Mouse (Mus musculus) spleen, postnatal 4 days (tissue): ENCODE results near the gene Snapc4.
A peak's percentile ranks its signal among the peaks of the same experiment; 100 is the strongest.

Source experiments
- DNase-seq, 2 experiments: peaks; one replicate each; pipeline ENCODE4 v3.0.0; 2022; ENCODE audit warnings: low spot score in 2 of 2

Snapc4 gene

DNA sequence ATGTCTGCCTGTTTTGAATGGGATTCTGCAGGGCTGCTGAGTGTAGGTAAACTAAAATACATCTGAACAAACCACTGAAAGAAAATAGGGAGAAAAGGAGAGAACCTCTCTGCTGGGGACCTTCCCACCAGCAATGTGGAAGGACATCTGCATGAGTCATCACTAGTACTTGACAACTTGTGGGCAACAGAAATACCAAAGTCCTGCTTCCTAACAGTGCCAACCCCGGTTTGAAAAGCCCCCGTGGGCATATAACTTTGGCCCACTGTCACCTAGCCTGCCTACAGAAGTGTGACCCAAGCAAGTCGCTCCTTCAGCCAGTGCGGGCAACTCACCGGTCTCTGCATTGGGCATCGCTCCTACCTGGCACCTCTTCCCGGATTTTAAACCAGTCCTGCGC is 8.1 kb downstream of the Snapc4 start:
- DNase-seq = no peak

DNA sequence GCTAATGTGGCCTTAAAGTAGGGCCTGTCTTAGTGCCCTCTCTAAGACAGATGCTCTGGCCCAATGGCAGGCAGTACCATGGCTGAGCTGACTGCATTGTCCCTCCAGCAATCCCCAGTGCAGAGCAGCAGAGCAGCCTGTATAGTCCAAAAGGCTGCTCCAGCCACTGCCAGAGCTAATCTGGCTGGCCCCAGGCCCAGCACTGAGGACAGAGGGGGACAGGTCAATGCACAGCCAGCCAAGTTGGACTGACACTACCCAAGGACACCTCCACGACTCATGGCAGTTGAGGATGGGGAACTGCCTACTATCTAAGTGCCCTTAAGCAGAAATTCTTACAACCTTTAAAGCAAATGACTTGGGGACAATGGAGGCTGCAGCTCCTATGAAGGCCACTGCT is 11.9 kb downstream of the Snapc4 start:
- no peak for DNase-seq

DNA sequence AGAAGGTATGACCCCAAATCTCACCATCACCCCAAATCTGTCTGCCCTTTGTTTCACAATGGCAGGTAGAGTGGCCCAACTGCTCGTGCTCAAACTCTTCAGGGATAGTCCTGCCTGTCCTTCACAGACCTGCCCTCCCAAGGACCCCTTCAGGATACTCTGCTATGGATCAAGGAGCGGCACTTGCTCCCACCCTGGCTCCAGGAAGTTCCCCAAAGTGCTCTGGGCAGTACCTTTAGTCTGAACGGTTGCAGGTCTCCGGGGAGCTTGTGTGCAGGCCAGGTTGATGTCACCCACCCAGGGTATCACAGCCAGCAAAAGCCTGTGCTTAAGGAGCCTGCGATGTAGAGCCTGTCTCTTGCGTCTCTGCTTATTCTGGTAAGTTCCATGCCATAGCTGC is 12.5 kb downstream of the Snapc4 start:
- no peak for DNase-seq

DNA sequence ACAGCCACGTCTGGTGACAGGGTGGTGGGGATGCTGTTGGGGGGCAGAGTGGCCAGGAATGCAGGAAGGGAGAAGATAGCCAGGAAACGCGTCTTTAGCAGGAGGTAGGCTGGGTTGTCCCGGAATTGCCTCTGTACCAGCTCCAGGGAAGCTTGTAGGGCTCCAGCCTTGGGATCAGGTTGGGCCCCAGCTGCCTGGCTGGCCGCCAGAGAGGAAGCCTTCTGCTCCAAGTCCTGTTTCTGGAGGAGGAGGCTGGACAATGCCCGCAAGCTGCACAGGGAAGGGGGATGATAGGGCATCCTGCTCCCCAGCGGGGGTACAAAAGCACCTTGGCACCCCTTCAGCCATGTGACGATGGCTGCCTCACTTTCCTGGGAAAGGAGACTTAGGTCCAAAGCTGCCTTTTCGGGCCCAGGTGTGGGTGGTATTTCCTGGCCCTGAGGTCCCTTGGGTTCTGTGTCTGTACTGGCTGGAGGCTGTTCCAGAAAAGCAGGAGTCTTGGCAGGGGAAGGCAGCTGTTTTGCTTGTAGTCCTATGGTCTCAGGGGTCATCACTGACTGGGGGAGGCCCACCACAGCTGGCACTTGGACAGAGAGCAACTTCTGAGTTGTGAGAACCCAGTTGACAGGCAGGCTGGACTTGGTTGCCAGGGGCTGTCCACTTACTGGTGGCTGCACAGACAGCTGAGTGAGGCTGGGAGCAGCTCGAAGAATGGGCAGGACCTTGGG is 15.6 kb downstream of the Snapc4 start:
- no peak for DNase-seq

DNA sequence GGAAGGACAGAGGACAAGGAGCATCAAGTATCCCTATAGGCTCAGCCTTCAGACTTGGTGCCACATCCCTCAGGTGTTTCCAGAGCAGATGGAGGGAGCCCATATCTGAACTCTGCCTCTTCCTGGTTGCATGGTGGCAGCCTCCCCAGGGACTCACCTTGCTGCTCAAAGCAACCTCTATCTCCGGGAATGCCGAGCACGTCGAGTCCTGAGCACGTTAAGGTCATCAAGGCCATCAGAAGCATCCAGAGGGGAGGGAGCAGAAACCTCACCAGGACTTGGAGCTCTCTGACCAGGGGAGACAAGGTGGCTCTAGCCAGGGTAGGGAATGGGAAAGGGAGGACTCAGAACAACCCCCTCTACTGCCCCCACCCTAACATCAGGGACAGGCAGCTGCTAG is 17.0 kb downstream of the Snapc4 start:
- no peak for DNase-seq

DNA sequence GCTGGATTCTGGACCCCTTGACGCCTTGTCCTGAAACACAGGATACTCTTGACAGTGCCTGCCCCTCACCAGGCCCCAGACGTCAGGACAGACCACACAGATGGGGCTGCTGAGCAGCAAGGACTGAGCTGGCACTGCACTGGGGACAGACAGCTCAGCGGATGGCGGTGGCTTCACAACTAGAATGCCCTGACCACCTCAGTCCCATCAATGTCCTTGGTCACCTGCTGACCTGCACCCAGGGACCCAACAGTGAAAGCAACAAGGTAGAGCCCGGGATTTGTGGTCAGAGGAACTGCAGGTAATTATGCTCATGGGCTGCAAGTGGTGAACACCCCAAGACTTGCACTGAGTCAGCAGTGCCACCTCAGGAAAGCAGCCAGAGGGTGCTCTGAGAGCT is 17.5 kb downstream of the Snapc4 start:
- DNase-seq = no peak

DNA sequence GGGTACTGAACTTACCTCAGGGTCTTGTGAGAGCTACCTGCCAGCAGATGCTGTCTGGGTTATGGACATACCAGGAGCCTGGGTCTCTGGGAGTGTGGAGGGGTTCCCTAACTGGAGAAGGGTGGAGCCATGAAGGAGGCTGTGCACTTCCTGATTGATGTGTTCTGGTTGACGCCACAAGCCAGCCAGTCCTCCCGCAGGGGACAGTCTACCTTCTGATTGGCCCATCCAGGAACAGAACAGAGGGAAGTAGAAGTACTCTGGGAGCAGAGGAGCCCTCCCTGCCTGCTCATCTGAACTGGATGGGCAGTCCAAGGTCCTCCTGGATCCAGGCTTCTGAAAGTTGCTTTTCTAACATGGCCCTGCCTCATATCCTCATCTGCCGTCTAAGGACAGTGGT is 19.7 kb downstream of the Snapc4 start, which contains the start of gene Card9:
Gene Card9, minus strand, starts transcription at position 147 of the 400 bp plus-strand sequence.
- peak in 1 of 2 experiments; percentile 30 for DNase-seq

DNA sequence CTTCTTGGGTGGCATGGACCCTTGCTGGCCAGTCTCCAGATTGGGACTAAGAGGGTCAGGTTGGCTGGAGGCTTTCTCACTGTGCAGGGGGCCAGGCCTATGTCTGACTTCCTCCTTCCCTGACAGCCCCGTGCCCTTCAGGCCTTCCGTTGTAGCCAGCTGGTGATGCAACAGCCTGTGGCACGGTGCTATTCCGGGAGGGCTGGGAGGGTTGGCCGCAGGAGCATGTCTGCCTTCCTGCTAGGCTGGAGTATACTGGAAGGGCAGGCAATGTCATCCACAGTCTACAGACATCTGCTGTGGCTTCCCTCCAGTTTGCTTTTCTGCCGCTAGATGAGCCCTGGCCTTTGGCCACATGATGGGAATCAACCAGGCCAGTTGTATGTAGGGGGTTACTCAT is 20.5 kb downstream of the Snapc4 start:
- no peak for DNase-seq

DNA sequence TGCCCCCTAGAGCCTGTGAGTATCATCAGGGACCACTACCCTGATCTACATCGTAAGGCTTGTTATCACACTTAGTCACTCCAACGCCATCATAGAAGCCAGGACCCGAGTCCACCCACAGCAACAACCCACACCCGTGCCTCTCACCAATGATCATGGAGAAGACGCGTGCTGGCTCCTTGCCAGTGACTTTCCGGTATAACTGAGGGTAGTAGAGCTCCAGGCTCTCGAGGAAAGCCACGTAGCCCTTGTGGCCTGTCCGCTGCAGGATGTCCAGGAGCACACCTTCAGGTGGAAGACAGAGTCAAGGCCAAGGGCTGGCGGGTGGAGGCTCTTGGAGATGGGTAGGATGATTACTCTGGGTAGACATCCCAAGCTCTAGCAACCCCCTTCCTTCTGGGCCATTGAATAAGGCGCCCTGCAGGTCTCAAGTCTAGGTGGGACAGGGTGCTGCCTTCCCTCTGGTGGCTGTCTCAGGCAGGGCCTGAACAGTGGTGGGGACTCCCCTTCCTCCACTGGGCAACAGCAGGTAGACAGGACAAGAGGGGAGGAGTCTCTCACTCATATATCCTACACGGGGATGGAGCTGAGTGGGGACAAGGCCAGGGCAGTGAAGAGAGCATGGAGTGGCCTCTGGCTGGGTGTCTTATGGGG is 21.7 kb downstream of the Snapc4 start:
- DNase-seq = no peak

DNA sequence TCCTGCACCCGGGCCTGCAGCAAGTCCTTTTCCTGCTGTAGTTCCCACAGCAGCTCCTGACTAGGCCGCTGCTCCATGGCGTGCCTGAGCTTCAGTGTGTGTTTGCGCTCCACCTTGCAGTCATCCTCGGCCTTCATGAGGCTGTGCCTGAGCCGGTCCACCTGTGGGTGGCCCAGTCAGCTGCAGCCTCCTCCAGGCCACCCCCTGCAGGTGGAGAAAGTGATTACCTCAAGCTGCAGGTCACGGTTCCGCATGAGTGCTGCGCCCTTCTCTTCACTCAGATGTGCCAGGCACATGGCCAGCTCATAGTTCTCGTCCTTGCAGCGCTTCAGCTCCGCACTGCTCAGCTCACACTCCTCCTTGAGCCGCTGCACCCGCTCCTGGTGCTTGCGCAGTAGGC is 23.0 kb downstream of the Snapc4 start:
- no peak for DNase-seq

DNA sequence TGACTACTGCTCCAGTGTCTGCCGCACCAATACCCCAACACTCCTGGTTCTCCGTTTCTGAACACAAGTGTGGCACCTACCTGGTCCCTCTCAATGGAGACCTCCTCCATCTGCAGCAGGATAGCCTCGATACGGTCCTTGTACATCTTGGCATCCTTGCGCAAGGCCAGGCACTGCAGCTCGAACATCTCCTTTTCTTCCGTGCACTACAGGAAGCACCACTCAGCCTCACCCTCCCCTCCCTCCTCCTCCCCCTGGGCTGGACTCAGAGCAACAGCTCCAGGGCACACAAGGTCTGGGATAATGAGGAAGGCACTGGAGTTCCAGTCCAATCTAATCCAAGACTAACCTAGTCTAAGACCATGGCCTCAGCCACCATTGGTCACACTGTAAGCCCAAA is 23.8 kb downstream of the Snapc4 start:
- DNase-seq = no peak

DNA sequence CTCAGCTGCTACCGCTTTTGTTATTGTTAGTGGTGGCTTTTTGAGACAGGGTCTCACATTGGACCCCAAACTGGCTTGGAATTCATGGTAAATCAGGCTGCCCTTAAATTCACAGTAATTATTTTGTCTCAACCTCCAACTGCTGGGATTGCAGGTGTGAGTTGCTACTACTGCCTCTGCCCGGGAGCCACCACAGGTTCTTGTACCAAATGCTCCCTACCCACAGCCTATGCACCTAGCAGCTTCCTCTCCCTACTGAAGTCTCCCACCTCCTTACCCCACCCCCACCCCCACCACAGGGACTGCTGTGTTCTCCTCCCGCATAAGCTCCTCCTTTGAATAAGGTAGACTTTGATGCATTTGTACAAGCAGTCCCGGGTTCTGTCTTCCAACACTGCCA is 24.2 kb downstream of the Snapc4 start:
- DNase-seq = no peak

DNA sequence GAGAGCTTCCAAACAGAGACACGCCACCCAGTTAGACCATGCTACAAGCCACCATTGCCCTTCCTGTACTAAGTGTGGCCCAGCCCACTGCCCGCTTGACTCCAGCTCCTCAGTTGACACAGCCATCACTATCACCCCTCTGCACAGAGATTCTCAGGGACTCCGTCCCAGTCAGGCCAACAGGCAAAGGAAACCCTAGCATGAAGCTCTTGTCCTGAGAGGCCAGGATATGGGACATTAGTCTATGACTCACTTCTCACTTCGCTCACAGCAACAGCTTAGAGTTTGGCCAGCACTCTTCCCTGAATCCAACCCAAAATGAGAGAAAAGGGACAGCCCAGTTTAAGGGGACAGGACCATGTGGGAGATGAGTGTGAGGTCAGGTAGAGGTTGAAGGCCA is 26.1 kb downstream of the Snapc4 start:
- no peak for DNase-seq

DNA sequence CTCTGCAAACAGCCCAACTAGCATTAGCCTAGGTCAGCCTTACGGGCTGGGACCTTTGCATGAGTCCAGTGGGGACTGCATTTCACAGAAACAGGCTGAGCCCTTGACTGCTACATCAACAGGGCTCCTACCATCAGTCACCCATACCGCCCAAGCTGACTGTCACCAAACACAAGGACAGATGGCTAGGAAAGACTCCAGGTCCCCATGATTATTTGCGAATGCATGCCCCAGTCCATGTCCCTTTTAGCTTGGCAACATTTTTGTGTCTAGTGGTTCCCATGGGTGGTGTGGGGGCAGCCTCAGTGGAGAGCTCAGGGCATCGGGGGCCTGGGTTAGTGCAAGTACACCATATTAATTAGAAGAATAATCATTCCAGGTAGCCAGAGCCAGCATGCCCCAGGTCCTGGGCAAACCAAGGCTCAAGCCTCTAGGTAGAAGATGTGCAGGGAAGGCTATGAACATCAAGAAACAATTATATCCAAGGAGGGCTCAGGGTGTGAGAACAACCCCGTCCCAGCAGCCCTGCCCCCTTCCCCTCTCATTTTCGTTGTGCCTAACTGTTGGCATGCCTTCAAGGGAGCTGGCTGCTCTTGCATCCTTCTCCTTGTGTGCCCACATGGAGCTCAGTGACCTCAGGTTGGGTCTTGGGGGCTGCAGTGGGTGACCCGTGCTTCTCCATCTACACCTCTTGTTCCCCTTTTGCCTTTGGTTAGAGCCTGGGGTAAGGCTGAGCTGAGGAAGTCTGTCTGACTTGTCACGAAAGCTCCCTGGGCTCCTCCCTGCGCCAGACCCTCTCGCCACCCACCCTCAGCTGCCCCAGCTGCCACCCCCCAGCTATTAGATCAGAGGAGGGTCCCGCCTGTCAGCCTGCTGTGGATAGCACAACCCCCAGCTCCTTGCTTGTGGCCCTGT is 27.1 kb downstream of the Snapc4 start:
- DNase-seq = no peak

DNA sequence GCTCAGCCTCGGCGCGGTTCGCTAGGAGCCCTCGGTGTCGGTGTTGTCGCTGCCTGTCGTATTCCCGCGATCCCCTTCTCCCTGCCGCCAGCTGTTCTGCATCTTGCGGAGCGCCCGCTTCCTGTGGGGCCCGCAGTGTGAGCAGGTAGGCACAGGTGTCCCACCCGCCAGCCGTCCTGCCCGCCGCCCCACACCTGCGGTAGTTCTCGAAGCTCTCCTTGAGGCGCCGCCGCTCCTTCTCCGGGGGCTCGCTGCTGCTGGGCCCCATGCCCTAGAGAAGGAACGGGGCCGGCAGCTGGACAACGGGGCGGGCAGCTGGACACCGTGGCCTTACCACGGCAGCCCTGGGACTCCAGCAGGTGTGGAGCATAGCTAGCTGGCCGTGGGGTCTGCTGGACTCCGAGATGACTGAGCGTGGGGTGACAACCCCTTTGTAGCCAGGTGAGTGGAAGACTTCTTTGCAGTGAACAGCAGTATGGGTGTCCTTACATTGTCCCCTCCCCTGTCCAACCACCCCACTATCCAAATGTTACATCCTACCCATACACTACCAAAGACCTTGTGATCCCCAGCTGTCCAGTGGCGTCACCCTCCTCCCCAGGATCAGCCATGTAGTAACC is 28.1 kb downstream of the Snapc4 start:
- DNase-seq = peak; percentile 29 to 78

DNA sequence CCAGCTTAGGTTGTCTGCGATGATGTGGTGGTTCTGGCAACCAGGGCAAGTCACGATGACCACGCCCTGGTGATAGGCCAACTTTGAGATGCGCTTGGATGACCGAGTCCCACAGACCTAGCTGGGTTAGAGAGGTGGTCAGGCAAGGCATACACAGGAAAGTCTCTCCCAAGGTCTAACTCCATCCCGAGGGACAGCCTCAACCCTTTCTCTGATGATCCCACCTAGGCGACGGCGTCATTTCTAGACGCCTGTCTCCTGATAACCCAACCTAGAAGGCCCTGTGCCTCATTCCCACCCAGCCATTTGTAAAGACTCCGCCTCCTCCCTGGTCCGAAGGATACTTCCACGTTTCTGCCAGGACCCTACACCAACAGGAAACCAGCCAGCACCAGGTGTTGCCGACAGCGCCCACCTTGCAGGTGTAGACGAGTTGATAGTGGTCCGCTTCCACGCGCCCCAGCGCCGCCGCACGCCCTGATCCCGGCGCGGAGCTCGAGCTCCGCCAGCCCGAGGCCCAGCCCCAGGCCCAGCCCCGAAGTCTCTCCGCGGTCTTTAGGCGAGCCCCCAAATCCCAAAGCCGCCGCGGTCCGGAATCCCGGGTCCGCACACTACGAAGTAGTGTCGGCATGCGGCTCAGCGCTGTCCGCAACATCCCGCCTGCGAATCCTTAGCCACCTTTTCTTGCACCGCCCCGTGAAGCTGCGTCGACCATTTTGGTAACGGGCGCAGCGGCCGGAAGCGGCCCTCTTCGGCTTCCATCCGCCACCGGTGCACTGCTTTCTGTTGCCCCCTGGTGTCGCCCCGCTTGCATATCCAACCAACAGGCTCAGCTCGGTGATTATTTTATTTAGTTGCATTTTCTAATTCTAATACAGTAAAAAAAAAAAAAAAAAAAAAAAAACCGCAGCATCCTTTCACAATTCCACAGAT is 28.8 kb downstream of the Snapc4 start, which contains the start of gene Dnlz:
Gene Dnlz, minus strand, starts transcription at position 753 of the 933 bp plus-strand sequence.
- peak; percentile 92 to 96 for DNase-seq

DNA sequence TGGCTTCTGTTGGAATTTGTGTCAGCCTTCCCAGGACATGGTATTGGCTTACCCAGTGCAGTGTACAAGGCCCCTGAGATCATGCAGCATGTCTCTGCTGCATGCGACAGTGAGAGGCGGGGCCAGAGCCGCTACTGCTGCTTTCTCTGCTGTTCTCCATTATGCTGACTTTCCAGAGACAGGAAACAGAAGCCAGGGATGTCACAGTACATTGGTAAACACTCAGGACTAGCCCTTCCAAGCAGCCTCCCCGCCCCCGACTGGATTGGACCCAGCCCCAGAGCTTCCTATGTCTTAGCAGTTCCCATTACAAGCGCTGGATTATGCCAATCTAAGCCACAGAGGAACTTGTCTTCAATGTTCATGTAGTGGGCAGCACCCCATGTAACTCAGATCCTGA is 32.2 kb downstream of the Snapc4 start:
- no peak for DNase-seq

DNA sequence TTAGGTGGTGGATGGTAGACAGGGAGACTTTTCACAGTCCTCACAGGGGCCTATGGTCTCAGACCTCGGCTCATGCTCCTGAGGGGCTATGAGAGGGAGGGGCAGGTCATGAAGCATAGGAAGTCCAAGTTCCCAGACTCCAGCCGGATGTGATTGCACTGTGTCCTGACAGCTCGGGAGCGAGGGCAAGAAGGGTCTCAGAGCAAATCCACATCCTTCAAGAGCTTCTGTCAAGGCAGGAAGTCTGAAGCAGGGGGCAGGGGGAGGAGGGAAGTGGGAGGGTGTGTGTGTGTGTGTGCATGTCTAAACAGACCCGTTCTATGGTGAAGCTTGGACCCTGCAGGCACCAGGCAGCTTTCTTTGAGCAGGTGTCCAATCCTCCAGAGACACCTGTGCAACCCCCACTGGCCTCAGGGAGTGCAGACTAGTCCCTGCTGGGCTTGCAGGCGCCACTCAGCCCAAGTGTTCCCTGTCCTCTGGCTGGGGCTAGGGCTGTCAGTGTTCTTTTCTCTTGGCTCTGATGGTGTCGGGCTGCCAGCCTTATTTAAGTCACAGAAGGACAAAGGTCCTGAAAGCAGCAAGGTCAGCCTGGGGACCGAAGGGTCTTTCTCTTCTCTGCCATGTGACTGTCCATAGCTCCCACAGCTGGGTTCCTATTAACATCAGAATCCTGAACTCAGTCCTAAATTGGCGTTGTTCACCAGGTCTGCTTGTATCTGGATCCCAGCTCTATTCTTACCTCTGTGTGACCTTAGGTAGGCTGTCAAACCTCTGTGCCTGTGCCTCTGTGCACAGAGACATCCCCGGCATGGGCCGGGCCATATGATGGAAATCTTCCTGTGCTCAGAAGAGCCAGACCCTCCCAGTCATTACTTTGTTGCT is 37.6 kb downstream of the Snapc4 start:
- no peak for DNase-seq

DNA sequence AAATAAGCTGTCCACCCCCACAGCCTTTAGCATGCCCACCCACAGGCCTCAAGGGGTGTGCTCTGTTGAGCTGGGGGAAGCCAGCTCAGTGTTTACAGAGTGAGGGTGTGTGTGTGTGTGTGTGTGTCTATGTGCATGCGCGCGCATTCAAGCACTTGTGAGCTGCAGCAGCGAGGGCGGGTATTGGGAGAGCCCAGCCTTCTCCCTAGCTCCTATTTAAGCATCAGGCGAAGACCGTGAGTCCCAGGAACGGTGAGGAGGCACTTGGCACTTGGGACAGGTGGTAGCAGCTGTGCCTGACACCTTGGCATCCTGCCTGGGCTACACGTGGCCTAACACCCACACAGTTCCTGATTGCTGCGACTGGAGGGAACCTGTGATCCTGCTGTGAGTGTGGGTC is 38.4 kb downstream of the Snapc4 start:
- peak in 1 of 2 experiments; percentile 12 for DNase-seq

DNA sequence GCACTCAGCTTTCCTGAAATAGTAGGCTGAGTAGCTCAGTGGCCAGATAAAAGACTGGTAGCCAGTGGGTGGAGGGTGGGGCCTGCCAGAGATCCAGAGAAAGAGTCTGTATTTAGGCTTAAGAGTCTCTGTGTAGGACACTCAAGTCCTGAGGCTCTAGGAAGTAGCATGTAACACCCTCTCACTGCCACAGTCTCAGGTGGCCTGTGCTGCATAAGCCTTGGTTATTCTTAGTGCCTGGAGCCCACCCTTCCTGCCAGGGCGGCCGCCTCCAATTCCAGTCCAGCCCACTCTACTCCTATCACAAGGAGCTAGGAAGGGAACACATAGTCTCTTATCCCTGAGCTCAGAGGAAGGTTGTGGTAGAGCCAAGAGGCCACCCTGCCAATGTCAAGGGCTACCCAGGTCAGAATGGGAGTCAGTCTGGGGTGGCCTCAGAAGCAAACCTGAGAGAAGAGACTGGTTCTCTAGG is 38.9 kb downstream of the Snapc4 start:
- no peak for DNase-seq
